Mouse (Mus musculus): ENCODE measurements at regions not wholly inside any gene's neighbourhood (a gene's known extent, or its start where the extent isn't known, plus 50 kb on each side); places are given as distances from the start of the nearest gene placed in this dataset.

DNA sequence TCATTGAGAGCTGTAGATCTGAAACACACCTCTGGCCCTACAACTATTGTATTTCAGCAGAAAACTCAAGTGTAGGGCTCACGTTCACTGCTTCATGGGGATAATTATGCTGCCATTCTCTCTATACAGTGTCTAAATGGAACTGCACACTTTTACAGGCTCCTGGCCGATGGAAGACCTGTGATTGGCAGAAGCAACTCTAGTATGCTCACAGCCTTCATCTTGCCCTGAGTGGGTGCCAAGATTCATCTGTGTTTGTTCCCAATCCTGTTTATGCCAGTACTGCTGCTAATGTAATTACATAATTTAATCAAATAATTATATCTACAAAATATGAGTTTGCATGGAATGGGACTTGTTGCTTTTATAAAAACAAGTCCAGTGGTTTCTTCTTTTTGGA lies 190.3 kb upstream of the Ppargc1a start:
- Histone ChIP-seq H3K27me3 (replicated peaks; ENCODE audit: control insufficient read depth, insufficient read depth, low read length) (no peaks in the 10 kb centered on the region), H3K36me3 (ENCODE audit: control insufficient read depth, insufficient read depth, low read length) (no peaks in the 10 kb centered on the region), H3K4me3 (ENCODE audit: insufficient read depth, low read depth, low read length) (no peak overlapping the region), H3K4me1 (ENCODE audit: control insufficient read depth, insufficient read depth, low read length) (no peaks in the 10 kb centered on the region), H3K27ac (ENCODE audit: insufficient read depth, low read depth, low read length) (no peak overlapping the region)
- no peak for DNase-seq
- TF ChIP-seq POLR2A (IDR thresholded peaks at IDR 0.05; ENCODE audit: low read depth, low read length) (no peak), CTCF (conservative IDR thresholded peaks at IDR 0.05; ENCODE audit: insufficient read depth, insufficient read length, low read depth, low read length) (no peak)
- 80% methylated on average over 2 of the region's 2 CpGs for whole genome bisulfite sequencing

GRCm38 (mm10) chr5:51752024-51752423 lies 184.5 kb upstream of the Ppargc1a start:
- Histone ChIP-seq H3K27ac (ENCODE audit: insufficient read depth, low read depth, low read length) (no peak overlapping the region), H3K36me3 (ENCODE audit: control insufficient read depth, insufficient read depth, low read length) (no peaks in the 10 kb centered on the region), H3K4me1 (ENCODE audit: control insufficient read depth, insufficient read depth, low read length) (no peaks in the 10 kb centered on the region), H3K4me3 (ENCODE audit: insufficient read depth, low read depth, low read length) (no peak overlapping the region), H3K27me3 (replicated peaks; ENCODE audit: control insufficient read depth, insufficient read depth, low read length) (no peaks in the 10 kb centered on the region)
- no peak for TF ChIP-seq CTCF (conservative IDR thresholded peaks at IDR 0.05; ENCODE audit: insufficient read depth, insufficient read length, low read depth, low read length)
- TF ChIP-seq POLR2A (IDR thresholded peaks at IDR 0.05; ENCODE audit: low read depth, low read length) = no peak
- no peak for DNase-seq
- 51% methylated on average over 4 of the region's 4 CpGs for WGBS

DNA sequence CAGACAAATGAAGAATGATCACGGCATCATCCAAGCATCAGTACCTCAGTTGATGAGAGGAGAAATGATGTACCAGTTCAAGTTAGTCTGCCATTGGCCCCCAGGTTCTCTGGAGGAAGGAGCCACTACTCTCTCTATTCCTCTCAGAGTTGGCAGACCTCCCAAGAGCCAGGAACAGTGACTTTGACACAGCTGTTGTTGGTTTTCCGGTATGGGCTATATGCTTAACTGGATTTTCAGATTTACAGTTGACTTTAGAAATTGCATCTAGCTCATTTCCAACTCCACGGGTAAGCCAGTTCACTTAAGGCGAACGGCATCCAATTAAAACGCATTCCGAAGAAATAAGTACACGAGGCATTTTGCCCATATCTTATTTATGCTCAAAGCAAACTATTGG lies 182.9 kb upstream of the Ppargc1a start:
- TF ChIP-seq POLR2A (IDR thresholded peaks at IDR 0.05; ENCODE audit: low read depth, low read length) = no peak
- no peak for TF ChIP-seq CTCF (conservative IDR thresholded peaks at IDR 0.05; ENCODE audit: insufficient read depth, insufficient read length, low read depth, low read length)
- Histone ChIP-seq H3K27me3 (replicated peaks; ENCODE audit: control insufficient read depth, insufficient read depth, low read length) (no peaks in the 10 kb centered on the region), H3K4me1 (ENCODE audit: control insufficient read depth, insufficient read depth, low read length) (no peaks in the 10 kb centered on the region), H3K36me3 (ENCODE audit: control insufficient read depth, insufficient read depth, low read length) (no peaks in the 10 kb centered on the region), H3K27ac (ENCODE audit: insufficient read depth, low read depth, low read length) (no peak overlapping the region), H3K4me3 (ENCODE audit: insufficient read depth, low read depth, low read length) (no peak overlapping the region)
- no peak for DNase-seq
- WGBS = 85% methylated on average over 8 of the region's 8 CpGs

GRCm38 (mm10) chr5:51740893-51741292 lies 173.4 kb upstream of the Ppargc1a start:
- Histone ChIP-seq H3K4me3 (ENCODE audit: insufficient read depth, low read depth, low read length) (no peak overlapping the region), H3K4me1 (ENCODE audit: control insufficient read depth, insufficient read depth, low read length) (no peaks in the 10 kb centered on the region), H3K27ac (ENCODE audit: insufficient read depth, low read depth, low read length) (no peak overlapping the region), H3K27me3 (replicated peaks; ENCODE audit: control insufficient read depth, insufficient read depth, low read length) (no peaks in the 10 kb centered on the region), H3K36me3 (ENCODE audit: control insufficient read depth, insufficient read depth, low read length) (no peaks in the 10 kb centered on the region)
- 97% methylated on average over 8 of the region's 8 CpGs for WGBS
- TF ChIP-seq POLR2A (IDR thresholded peaks at IDR 0.05; ENCODE audit: low read depth, low read length) (no peak), CTCF (conservative IDR thresholded peaks at IDR 0.05; ENCODE audit: insufficient read depth, insufficient read length, low read depth, low read length) (no peak)
- DNase-seq = no peak

GRCm38 (mm10) chr5:51730241-51730640 lies 162.7 kb upstream of the Ppargc1a start:
- Histone ChIP-seq H3K4me1 (ENCODE audit: control insufficient read depth, insufficient read depth, low read length) (no peaks in the 10 kb centered on the region), H3K36me3 (ENCODE audit: control insufficient read depth, insufficient read depth, low read length) (no peaks in the 10 kb centered on the region), H3K4me3 (ENCODE audit: insufficient read depth, low read depth, low read length) (no peak overlapping the region), H3K27me3 (replicated peaks; ENCODE audit: control insufficient read depth, insufficient read depth, low read length) (no peaks in the 10 kb centered on the region), H3K27ac (ENCODE audit: insufficient read depth, low read depth, low read length) (no peak overlapping the region)
- WGBS = 100% methylated on average over 1 of the region's 1 CpGs
- TF ChIP-seq CTCF (conservative IDR thresholded peaks at IDR 0.05; ENCODE audit: insufficient read depth, insufficient read length, low read depth, low read length) (no peak), POLR2A (IDR thresholded peaks at IDR 0.05; ENCODE audit: low read depth, low read length) (no peak)
- no peak for DNase-seq

- no peak for DNase-seq
- TF ChIP-seq POLR2A (IDR thresholded peaks at IDR 0.05; ENCODE audit: low read depth, low read length) (no peak), CTCF (conservative IDR thresholded peaks at IDR 0.05; ENCODE audit: insufficient read depth, insufficient read length, low read depth, low read length) (no peak)
- no peaks in the 10 kb centered on the region for H3K27me3 ChIP-seq (replicated peaks; ENCODE audit: control insufficient read depth, insufficient read depth, low read length)
- no peaks in the 10 kb centered on the region for H3K4me1 ChIP-seq (ENCODE audit: control insufficient read depth, insufficient read depth, low read length)
- no peak overlapping the region for H3K4me3 ChIP-seq (ENCODE audit: insufficient read depth, low read depth, low read length)
- no peaks in the 10 kb centered on the region for H3K36me3 ChIP-seq (ENCODE audit: control insufficient read depth, insufficient read depth, low read length)
- 78% methylated on average over 1 of the region's 1 CpGs for WGBS
- no peak overlapping the region for H3K27ac ChIP-seq (ENCODE audit: insufficient read depth, low read depth, low read length)
Observed at GRCm38 (mm10) chr5:51729771-51730170, 162.2 kb upstream of the Ppargc1a start.

DNA sequence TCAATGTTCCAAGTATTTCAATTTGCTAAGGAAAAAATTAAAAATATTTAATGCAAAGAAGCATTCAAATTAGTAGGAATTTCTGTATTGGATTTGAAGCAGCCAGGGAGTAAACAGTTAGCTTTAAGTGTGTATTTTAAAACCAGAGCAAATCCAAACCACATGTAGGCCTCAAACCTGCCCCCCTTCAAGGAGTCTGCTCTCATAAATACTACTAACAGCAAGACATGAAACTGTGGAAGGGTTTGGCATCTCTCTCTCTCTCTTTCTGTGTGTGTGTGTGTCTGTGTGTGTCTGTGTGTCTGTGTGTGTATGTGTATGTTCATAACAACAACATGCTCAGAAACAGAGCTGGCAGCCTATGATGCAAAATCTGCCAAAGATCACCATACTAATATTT lies 159.2 kb upstream of the Ppargc1a start:
- Histone ChIP-seq H3K27ac (ENCODE audit: insufficient read depth, low read depth, low read length) (no peak overlapping the region), H3K36me3 (ENCODE audit: control insufficient read depth, insufficient read depth, low read length) (no peaks in the 10 kb centered on the region), H3K4me3 (ENCODE audit: insufficient read depth, low read depth, low read length) (no peak overlapping the region), H3K27me3 (replicated peaks; ENCODE audit: control insufficient read depth, insufficient read depth, low read length) (no peaks in the 10 kb centered on the region), H3K4me1 (ENCODE audit: control insufficient read depth, insufficient read depth, low read length) (no peaks in the 10 kb centered on the region)
- no peak for DNase-seq
- TF ChIP-seq POLR2A (IDR thresholded peaks at IDR 0.05; ENCODE audit: low read depth, low read length) (no peak), CTCF (conservative IDR thresholded peaks at IDR 0.05; ENCODE audit: insufficient read depth, insufficient read length, low read depth, low read length) (no peak)

- H3K27ac ChIP-seq (ENCODE audit: insufficient read depth, low read depth, low read length) = no peak overlapping the region
- WGBS = 90% methylated on average over 8 of the region's 8 CpGs
- H3K4me1 ChIP-seq (ENCODE audit: control insufficient read depth, insufficient read depth, low read length) = no peaks in the 10 kb centered on the region
- H3K36me3 ChIP-seq (ENCODE audit: control insufficient read depth, insufficient read depth, low read length) = no peaks in the 10 kb centered on the region
- no peak for TF ChIP-seq CTCF (conservative IDR thresholded peaks at IDR 0.05; ENCODE audit: insufficient read depth, insufficient read length, low read depth, low read length)
- TF ChIP-seq POLR2A (IDR thresholded peaks at IDR 0.05; ENCODE audit: low read depth, low read length) = no peak
- H3K27me3 ChIP-seq (replicated peaks; ENCODE audit: control insufficient read depth, insufficient read depth, low read length) = no peaks in the 10 kb centered on the region
- DNase-seq = no peak
- H3K4me3 ChIP-seq (ENCODE audit: insufficient read depth, low read depth, low read length) = no peak overlapping the region
Observed at GRCm38 (mm10) chr5:51718911-51719310, 151.4 kb upstream of the Ppargc1a start.
